Mouse (Mus musculus) bone marrow macrophage, adult 2 months (primary cell): ENCODE results near the gene Hoxb1.

Source experiments
- CTCF ChIP-seq: IDR thresholded peaks from 2 replicates; pipeline ENCODE4 v1.5.1; 2012; ENCODE audit warnings: low read depth, mild to moderate bottlenecking, low read length, moderate library complexity
- POLR2A ChIP-seq: IDR thresholded peaks from 2 replicates; pipeline ENCODE4 v1.6.1; 2012; ENCODE audit warnings: mild to moderate bottlenecking, low read depth, low read length, borderline replicate concordance

DNA sequence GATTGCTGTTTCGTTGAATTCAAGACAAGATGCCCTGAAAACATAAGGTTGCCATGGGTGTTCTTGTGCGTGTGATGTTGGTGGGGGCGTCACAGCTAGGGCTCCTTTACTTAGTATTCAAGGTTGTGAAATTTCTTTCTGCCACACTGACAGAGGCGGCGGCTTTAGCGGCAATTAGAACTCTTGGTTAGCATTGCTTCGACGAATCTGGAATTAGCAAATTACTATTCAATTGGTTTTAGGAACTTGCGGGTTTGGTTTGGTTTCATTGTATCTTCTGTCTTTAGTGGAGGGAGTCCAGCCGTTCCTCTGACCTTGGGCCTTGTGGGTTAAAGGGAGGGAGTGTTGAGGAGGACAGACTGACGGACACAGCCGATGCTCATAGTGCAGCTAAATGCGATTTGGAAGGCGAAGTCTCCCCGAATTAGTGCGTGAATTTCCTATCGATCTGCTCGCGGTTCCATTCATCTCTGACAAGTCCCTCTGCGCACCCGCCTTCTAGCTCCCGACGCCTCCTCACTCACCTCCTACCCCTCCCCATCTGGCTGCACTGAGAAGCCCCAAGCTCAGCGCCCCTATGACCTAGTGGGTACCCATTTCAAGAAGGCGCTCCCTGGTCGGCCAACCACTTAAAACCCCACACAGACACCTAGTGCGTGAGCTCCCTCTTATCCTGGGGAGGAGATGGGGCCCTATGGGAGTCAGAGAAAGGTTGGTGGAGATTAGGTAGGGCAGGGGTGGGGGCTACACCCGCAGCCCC is 47.8 kb upstream of the Hoxb1 start, which contains the start of gene Hoxb4:
- TF ChIP-seq CTCF (no peak), POLR2A (no peak)
